Mouse (Mus musculus) cerebellum, adult 2 months (tissue): ENCODE results near the gene Sgcd.

ENCODE experiments used
- CTCF ChIP-seq: fragments of 200-500 bp; IDR thresholded peaks from 2 replicates; pipeline ENCODE4 v1.5.1; 2011; ENCODE audit warnings: low read depth, mild to moderate bottlenecking, control low read depth, low read length, moderate library complexity, borderline replicate concordance; ENCODE audit not compliant: insufficient read depth
- POLR2A ChIP-seq: fragments of 200-500 bp; IDR thresholded peaks from 2 replicates; pipeline ENCODE4 v1.6.1; 2011; ENCODE audit warnings: low read length, control low read depth, borderline replicate concordance; ENCODE audit not compliant: insufficient read depth

GRCm38 (mm10) chr11:47129166-47129565, 859.6 kb downstream of the Sgcd start:
- no peak for TF ChIP-seq POLR2A
- no peak for TF ChIP-seq CTCF
